Mouse (Mus musculus) embryonic fibroblast, embryonic 13.5 days (primary cell): Measurements from ENCODE around the gene Vstm5.

Source experiments
- CTCF ChIP-seq: IDR thresholded peaks from 2 replicates; pipeline ENCODE4 v1.5.1; 2011; ENCODE audit warnings: mild to moderate bottlenecking, control low read depth, low read length, moderate library complexity, borderline replicate concordance; ENCODE audit not compliant: insufficient read depth
- POLR2A ChIP-seq: IDR thresholded peaks from 2 replicates; pipeline ENCODE4 v1.6.1; 2011; ENCODE audit warnings: low read depth, mild to moderate bottlenecking, control low read depth, low read length, moderate library complexity

DNA sequence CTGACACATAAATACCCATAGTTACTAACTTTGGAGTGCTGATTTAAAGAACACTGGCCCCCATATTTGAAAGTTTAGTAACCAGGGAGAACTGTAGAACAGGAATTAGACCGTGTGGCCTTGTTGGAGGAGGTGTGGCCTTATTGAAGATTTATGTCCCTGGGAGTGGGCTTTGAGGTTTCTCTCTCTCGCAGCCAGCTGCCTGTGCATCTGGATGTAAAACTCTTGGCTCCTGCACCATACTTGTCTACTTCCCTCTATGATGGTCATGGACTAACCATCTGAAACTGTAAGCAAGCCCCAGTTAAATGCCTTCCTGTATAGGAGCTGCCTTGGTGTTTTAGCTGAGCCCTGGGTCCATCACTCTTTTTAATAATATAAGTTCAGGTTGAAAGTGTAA is 59.6 kb downstream of the Vstm5 start:
- no peak for TF ChIP-seq POLR2A
- no peak for TF ChIP-seq CTCF
